Mouse (Mus musculus) layer of hippocampus, postnatal 14 days (tissue): ENCODE measurements around the gene Mast3. TPM values are rescaled to one million over a fixed set of nuclear protein-coding genes. Genes with fewer than 3 reads are reported as not detected.

Source experiments
- DNase-seq, 2 experiments: peaks; one replicate each; pipeline ENCODE4 v3.0.0; 2021 to 2022; ENCODE audit warnings: low spot score in 2 of 2, mixed read lengths in 1 of 2
- total RNA-seq, 2 experiments: library from RNA; stranded (reverse); gene quantifications; 2 replicates each; pipeline ENCODE4 v1.2.3; 2021

Mast3 gene
- total RNA-seq, 2 experiments from 2014 or later: 295 to 297 TPM

DNA sequence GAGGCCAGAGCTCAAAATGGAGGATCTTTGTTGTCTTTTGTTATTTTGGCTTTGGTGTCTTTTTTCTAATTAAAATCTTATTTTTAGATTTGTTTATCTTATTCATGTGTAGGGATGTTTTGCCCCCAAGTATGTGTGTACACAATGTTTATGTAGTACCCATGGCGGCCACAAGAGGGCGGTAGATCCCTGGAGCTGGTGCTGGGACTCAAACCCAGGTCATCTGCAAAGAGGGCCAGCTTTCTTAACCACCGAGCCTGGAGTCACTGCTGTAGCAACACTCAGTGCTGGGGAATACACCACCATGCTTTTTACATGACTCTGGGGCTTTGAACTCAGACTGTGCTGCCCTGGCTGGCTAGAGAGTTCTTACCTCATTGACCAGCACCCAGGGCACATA is 41.5 kb downstream of the Mast3 start:
- no peak for DNase-seq

DNA sequence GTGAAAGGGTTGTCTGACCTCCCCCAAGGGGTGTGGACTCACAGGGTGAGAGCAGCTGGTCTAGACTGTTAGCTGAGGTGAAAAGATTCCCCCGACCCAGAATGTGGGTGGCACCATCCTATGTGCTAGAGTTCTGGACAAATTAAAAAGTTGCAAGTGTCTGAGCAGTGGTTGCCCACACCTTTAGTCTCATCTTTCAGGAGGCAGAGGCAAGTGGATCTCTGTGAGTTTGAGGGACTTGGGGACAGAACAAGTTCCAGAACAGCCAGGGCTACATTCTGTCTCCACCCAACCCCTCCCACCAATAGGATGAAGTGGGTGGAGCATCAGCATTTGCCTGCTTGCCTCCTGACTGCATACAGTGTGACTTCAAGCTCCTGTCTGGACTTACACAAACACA is 42.7 kb downstream of the Mast3 start:
- no peak for DNase-seq

DNA sequence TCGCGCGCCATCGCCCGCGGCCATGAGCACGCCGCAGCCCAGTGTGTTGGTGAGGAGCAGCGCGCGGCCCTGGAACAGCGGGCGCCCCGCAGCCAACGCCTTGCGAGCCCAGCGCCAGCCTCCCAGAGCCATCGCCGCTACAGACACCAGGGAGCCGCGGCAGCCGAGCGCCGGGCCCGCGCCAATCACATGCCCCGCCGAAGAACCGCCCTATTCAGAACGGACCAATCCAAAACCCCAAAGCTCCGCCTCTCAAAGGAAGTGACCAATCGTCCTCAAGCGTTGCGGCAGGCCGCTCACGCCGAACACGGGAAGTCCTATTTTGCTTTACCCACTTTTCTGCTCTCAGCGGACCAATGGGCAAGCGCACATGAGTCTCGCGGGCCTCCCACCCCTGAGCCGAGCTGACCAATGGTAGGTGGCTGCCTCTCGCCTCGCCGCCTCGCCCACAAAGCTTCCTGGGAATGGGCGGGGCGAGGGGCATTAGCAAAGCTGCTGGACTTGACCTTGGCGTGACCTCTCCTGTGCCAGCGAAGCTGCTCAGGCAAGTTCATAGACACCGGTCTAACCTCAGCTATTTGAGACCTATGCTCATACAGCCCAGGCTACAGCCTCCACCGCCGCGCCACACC is 44.0 kb downstream of the Mast3 start, which contains the start of gene Mpv17l2:
Gene Mpv17l2, minus strand, starts transcription at position 172 of the 632 bp plus-strand sequence.
- peak; percentile 94 to 99 for DNase-seq

GRCm38 (mm10) chr8:70760350-70760749 is 44.5 kb downstream of the Mast3 start:
- DNase-seq: no peak

- peak in 1 of 2 experiments; percentile 45 for DNase-seq
Observed at GRCm38 (mm10) chr8:70758616-70759561, 46.0 kb downstream of the Mast3 start.

- peak; percentile 75 to 82 for DNase-seq
Observed at GRCm38 (mm10) chr8:70758308-70758615, 46.6 kb downstream of the Mast3 start.

DNA sequence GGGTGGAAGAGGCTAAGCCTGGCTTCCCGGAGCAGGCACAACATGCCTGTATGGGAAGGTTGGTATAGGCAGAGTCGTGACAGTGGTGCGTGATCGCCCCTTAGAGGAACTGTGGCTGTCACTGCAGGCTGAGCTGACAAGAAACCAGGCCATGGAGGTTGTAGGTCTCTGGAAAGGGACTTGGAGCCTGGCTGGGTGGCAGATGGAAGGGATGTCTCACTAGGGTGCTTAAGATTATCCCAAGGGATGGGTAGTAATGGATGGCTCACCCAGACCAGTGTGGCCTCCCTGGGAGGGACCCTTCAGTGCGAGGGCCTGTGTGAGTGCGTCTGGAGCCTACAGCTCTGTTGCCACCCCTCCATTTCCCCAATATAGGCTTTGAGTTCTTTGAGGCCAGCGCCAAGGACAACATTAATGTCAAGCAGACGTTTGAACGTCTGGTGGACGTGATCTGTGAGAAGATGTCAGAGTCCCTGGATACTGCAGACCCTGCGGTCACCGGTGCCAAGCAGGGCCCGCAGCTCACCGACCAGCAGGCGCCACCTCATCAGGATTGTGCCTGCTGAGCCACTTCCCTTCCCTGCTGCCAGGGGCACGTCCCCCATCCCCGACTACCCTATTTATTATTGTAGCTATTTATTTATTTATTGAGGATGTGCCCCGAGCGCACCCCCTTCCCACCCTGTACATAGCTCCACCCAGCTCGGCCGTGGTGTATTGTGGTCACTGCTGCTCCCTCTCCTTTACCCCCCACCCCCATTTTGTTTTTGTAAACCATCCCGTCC is 47.1 kb downstream of the Mast3 start:
- peak in 1 of 2 experiments; percentile 45 for DNase-seq

- DNase-seq: no peak
Observed at GRCm38 (mm10) chr8:70756476-70757040, 48.3 kb downstream of the Mast3 start.

GRCm38 (mm10) chr8:70755661-70756475 is 49.0 kb downstream of the Mast3 start:
- peak in 1 of 2 experiments; percentile 6 for DNase-seq

DNA sequence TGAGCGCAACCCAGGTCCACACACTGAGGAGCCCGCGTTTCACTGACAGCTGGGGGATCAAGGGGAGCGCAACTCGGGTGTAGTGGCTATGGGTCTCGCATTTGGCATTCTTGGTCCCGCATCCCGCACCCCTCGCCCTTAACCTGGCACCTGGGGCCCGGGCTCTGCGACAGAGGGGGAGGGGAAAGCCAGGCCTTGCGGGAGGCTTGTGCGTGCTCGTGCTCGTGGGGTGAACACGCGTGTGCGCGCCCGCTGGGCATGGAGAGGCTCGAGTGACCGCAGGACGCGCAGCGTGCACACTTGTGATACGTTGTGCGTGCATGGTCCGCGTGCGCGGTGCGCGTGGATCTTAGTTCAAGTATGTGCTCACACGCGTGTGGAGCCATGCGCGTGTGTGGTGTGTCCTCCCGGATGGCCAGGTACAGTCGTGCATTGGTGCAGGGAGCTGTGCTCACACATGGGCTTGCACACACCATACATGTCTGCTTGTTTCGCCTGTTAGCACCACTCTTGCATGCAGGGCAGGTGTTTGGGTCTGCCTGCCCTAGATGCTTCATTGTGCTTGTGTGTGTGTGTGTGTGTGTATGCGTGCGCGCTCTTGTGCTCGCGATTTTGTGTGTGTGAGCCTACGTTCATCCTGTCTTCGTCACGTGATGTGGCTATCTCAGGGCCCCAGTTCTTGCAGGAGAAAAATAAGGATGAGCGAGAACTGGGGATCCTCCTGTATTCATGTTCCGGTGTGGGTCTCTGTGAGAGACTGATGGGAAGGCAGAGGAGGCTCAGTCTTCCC is 49.8 kb downstream of the Mast3 start:
- DNase-seq: peak; percentile 79

- DNase-seq: peak; percentile 92 to 98
Observed at GRCm38 (mm10) chr8:70754043-70754870, 50.6 kb downstream of the Mast3 start, which contains the start of gene Rab3a. Rab3a (plus strand) TSS chr8:70754679.

DNA sequence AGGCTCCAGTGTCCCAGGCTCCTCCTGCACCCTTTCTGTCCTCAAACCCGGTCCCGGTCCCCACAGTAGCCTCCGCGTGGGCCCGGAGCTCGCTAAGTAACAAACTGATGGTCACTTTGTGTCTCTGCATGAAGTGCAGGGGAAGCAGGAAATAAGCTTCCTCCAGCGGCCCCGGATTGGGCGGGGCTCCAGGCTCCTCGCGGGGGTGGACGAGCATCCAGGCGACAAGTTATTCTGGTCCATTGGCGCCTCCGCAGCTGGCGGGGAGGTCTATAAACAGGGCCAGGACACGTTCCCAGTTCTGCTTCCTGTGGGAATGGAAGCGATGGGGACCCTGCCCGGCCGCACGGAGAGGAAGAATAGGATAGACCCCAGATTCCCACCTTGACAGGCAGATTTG is 51.7 kb downstream of the Mast3 start:
- peak; percentile 72 to 75 for DNase-seq

DNA sequence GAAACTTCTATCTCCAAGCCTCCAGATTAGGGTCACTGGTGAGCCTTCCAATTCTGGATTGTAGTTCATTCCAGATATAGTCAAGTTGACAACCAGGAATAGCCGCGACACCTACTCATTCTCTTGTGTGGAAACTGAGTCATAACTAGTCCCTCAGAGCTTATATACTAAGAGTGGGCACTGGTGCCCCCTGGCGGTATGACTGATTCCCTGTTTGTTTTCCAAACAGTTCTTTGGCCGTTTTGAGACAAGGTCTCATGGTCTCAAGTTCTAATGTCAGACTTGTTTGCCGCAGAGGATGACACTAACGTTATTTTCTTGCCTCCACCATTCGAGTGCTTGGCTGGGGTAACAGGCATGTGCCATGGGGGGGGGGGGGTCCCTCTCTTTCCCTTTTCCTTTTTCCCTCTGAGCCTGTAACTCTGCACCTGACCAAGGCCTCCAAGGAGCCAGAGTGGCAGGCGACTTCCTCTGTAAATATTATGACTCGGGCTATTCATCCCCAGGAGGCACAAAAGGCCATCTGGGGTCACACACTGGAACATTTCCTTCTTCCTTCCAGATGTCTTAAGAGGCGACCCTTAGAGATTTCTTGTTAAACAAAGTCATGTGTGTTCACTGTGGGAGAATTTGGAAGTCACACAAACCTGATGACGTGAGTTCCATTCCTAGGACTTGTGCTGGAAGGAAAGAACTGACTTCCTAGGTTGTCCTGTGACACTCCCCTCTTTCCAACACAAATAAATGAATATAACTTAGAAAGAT is 52.7 kb downstream of the Mast3 start:
- peak; percentile 74 to 82 for DNase-seq

DNA sequence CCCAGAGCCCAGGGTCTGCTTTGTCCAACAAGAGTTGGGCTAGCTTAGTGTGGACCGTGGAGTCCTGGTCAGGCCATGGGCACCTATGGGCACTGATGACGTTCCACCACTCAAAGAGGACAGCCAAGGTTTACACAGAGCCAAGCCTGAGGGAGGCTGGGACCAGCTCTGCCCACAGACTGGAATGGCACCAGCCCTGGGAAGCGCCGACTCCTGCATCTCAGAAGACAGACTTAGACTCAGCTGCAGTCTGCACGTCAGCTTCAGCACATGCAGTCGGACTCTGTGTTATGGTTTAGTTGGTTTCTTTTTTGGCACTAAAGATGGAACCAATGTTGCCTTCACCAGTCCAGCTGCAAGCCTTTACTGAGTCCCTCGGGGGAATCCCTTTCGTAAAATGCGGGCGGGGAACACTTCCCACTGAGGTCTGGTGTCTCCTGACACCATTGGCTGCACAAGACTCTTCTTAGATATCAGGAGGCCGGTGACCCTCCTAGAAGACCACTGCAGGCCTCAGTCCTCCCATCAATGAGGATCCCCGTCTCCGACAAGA is 54.6 kb downstream of the Mast3 start:
- DNase-seq: no peak

GRCm38 (mm10) chr8:70749097-70749674 is 55.7 kb downstream of the Mast3 start:
- DNase-seq: no peak

DNA sequence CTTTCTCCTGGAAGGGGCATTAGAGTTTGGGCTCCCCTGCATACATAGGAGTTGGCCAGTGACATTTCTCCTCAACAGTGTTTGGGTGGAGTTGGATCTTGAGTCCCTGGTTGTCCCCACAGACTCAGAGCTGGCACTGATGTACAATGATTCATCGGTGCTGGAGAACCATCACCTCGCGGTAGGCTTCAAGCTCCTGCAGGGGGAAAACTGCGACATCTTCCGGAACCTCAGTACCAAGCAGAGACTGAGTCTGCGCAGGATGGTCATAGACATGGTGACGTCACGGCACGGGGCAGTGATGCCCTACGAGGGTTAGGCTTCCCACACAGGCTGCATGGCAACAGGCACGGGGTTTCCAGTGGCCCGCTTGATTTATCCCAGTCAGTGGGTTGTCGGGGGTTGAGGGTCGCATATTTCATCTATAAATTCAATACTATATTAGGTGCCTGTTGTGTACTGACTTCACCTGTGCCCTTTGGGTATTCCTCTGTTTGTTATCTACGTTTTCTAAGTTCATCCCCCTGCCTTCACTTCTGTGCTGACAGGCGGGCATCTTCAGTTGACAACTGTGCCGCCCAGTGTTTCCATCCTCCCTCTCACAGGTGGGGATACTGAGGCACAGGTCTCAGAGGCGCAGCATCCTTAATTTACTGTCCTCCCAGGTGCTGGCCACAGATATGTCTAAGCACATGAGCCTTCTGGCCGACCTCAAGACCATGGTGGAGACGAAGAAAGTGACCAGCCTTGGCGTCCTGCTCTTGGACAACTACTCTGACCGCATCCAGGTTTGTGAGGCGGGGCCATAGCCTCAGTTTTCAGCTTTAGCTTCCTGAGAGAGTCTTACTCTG is 56.4 kb downstream of the Mast3 start:
- no peak for DNase-seq
